Mouse (Mus musculus) limb, embryonic 11.5 days (tissue): ENCODE data around the gene Flrt2. TPM values are rescaled to one million over a fixed set of nuclear protein-coding genes. Genes with fewer than 3 reads are reported as not detected.
"Not testable (repeated sequence)": the region's sequence is repeated elsewhere in the genome, so short reads cannot be mapped to it uniquely, and the experiment has no call there.

Experiments used
- ATAC-seq: fragments of 200-750 bp; cut with Nextera tagmentation; 2 replicates; pipeline ENCODE4 v1.8.0; 2017; ENCODE audit warnings: low read depth; ENCODE audit not compliant: insufficient number of reproducible peaks, low FRiP score, low TSS enrichment
- DNase-seq: peaks from one replicate; pipeline ENCODE4 v3.0.0-alpha.2; 2015; ENCODE audit warnings: low spot score
- H3K27ac ChIP-seq: fragments of 300-500 bp; sonication (generic); replicated peaks from 2 replicates; pipeline ENCODE4 v1.5.1; 2014; ENCODE audit warnings: low read depth, mild to moderate bottlenecking, low read length
- H3K27me3 ChIP-seq: fragments of 300-500 bp; sonication (generic); 2 replicates; pipeline ENCODE4 v1.6.1; 2014; ENCODE audit warnings: mild to moderate bottlenecking, low read length, mixed read lengths; ENCODE audit not compliant: control insufficient read depth, insufficient read depth
- H3K36me3 ChIP-seq: fragments of 300-500 bp; sonication (generic); 2 replicates; pipeline ENCODE4 v1.6.1; 2014; ENCODE audit warnings: mild to moderate bottlenecking, low read length, moderate library complexity, mixed read lengths; ENCODE audit not compliant: control insufficient read depth, insufficient read depth
- H3K4me1 ChIP-seq: fragments of 300-500 bp; sonication (generic); 2 replicates; pipeline ENCODE4 v1.6.1; 2014; ENCODE audit warnings: low read length, mixed read lengths; ENCODE audit not compliant: control insufficient read depth, insufficient read depth
- H3K4me2 ChIP-seq: fragments of 300-500 bp; sonication (generic); 2 replicates; pipeline ENCODE4 v1.6.1; 2014; ENCODE audit warnings: low read depth, mild to moderate bottlenecking, moderate library complexity; ENCODE audit not compliant: severe bottlenecking
- H3K4me3 ChIP-seq: fragments of 300-500 bp; sonication (generic); 2 replicates; pipeline ENCODE4 v1.5.1; 2014; ENCODE audit warnings: low read depth, low read length
- H3K9ac ChIP-seq: fragments of 300-500 bp; sonication (generic); 2 replicates; pipeline ENCODE4 v1.6.1; 2014; ENCODE audit warnings: mild to moderate bottlenecking, low read length
- H3K9me3 ChIP-seq: fragments of 300-500 bp; sonication (generic); 2 replicates; pipeline ENCODE4 v1.6.1; 2016; ENCODE audit warnings: low read length; ENCODE audit not compliant: control insufficient read depth
- WGBS: fragments of 180-500 bp; shearing (Covaris S2); extraction: QIAGEN DNeasy Blood & Tissue Kit; methylation state at CpG from one replicate; pipeline ENCODE4 v1.1.7; 2014; 5-methylcytosine and 5-hydroxymethylcytosine counted together
- polyA plus RNA-seq: library from polyadenylated mRNA; unstranded; fragments of >200 nt; fragmentation: Nextera tagmentation; extraction: Ambion mirVana; gene quantifications from 2 replicates; pipeline ENCODE4 v1.2.1, GENCODE M21; 2014

Gene Flrt2
- 19.9 and 22.8 TPM in 2 replicates for polyA plus RNA-seq

DNA sequence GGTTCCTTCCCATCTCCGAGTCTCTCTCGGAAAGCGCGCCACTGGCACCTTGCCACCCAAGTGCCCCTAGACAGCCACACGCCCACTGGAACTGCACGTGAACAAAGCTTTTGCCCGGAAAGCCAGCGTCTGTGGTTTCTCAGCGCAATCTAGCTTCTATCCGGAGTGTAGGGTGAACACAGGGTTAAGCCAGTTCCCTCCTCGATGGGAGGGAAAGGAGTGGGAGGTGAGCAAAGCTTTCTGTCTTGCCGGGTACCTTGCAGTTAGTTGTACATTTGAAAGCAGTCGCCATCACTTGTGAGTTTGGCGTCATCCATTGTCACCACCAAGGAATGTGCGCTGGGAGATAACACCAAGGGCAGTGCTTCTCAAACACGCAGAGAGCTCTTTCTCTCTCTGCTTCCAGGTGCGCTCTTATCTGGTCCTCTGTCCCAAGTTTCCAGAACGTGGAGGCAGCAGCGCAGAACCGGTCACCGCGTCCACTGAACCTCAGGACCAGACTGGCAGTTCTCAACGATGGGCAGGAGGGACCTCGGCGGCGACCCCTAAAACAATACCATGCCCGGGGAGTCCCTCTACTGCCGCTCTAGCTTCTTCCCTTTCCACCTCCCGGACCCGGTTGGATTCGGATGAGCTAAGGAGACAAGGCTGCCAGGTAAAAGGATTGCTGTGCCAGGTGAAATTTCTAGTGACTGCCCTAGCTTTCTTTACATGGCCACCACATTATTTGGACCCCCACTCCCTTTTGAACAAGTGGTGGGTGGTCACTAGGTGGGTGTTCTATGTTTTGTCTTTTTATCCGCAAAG, at the start of gene Flrt2:
TSS of gene Flrt2 (plus strand) at position 266 of the 807 bp plus-strand sequence.
- no peak for ATAC-seq

GRCm38 (mm10) chr12:95642226-95642625, 49.8 kb upstream of the Flrt2 start:
- Histone ChIP-seq H3K9ac (no peak overlapping the region), H3K4me2 (no peak overlapping the region), H3K27me3 (no peaks in the 10 kb centered on the region), H3K27ac (no peak overlapping the region), H3K9me3 (no peaks in the 10 kb centered on the region), H3K4me3 (no peak overlapping the region), H3K36me3 (no peaks in the 10 kb centered on the region), H3K4me1 (no peaks in the 10 kb centered on the region)
- DNase-seq (no peak), ATAC-seq (no peak)
- WGBS: 66% methylated on average over 3 of the region's 3 CpGs

More for the DNA sequence above, at the start of gene Flrt2:
- DNase-seq: peak; percentile 49
- no peak within 1 kb of the TSS for H3K27ac ChIP-seq
- H3K4me2 ChIP-seq: peak within 1 kb of the TSS; percentile 82
- no peaks in the 10 kb centered on the region for H3K36me3 ChIP-seq
- H3K4me1 ChIP-seq: peaks cover 17% of the 10 kb centered on the region
- peaks cover 12% of the 10 kb centered on the region for H3K27me3 ChIP-seq
- WGBS: 1% methylated on average over 32 of the region's 32 CpGs
- peak within 1 kb of the TSS; percentile 43 for H3K9ac ChIP-seq
- H3K9me3 ChIP-seq: no peaks in the 10 kb centered on the region
- H3K4me3 ChIP-seq: peak within 1 kb of the TSS; percentile 71

DNA sequence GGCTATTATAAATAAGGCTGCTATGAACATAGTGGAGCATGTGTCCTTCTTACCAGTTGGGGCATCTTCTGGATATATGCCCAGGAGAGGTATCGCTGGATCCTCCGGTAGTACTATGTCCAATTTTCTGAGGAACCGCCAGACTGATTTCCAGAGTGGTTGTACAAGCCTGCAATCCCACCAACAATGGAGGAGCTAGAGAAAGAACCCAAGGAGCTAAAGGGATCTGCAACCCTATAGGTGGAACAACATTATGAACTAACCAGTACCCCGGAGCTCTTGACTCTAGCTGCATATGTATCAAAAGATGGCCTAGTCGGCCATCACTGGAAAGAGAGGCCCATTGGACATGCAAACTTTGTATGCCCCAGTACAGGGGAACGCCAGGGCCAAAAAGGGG, 44.8 kb upstream of the Flrt2 start:
- not testable (repeated sequence) for ATAC-seq, H3K9me3 ChIP-seq, DNase-seq, H3K4me1 ChIP-seq, H3K4me3 ChIP-seq, H3K27me3 ChIP-seq, H3K27ac ChIP-seq, H3K36me3 ChIP-seq, H3K9ac ChIP-seq, H3K4me2 ChIP-seq
- 80% methylated on average over 1 of the region's 6 CpGs for WGBS

DNA sequence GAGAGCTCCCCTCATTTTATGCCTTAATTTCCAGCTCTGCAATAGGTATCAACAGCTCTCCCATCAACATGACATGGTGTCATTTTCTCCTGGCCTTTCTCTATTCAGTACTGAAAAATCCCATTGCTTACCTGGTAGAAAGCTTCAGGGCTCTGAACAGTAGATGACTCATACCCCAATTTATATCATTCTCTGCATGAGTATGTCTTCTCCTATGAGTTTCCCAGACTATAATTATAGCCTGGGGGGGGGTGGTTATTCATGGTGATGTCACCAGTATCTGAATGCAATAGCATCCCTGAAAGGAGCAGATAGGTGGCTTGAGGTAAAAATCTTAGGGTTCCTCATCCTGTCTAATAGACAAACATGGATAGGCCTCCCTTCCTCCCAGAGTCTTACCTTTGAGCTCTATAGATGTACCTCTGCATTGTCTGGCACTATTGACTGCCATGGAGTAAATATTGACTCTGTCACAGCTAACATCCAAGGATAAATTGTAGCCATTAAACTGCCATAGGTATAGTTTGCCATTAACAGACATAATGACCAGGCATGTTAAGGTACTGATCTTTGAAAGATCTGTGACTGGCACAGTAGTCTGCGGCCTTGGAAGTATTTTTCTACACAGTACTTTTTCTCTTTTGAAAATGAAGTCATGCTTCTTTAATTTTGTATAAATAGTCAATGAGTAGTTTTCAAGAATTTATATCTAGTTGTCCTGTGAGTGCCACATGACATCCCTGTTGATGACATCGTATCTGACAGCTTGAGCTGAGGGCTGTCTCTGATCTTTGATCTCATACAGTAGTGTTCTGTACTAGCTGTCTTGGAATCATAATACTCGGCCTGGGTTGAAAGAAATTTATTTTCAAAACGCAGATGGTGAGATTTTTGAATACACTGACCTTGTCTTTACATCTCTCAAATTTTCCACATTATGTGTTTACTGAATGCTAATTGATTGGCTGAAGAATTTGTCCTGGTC, 39.6 kb upstream of the Flrt2 start:
- no peaks in the 10 kb centered on the region for H3K4me1 ChIP-seq
- no peak overlapping the region for H3K4me2 ChIP-seq
- H3K27ac ChIP-seq: no peak overlapping the region
- no peaks in the 10 kb centered on the region for H3K9me3 ChIP-seq
- ATAC-seq (no peak), DNase-seq (no peak)
- WGBS: 87% methylated on average over 4 of the region's 4 CpGs
- no peak overlapping the region for H3K4me3 ChIP-seq
- H3K9ac ChIP-seq: no peak overlapping the region
- no peaks in the 10 kb centered on the region for H3K36me3 ChIP-seq
- H3K27me3 ChIP-seq: no peaks in the 10 kb centered on the region

DNA sequence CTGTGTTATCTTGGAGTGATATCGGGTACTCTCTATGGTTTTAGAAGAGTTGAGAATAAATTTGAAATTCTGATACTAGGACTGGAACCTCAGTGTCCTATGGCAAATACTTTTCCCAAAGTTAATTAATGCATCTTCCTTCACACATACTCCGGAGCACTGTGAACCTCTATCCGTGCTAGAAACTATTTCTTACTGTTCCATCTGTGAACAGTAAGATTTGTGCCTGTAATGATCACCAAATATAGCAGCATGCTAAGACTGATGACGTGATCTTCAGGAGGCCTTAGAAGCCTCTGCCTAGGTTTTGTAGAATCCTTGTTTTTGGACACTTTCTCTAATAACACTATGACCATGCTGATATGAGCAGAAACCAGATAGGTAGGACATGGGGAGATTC, 35.4 kb upstream of the Flrt2 start:
- Histone ChIP-seq H3K4me3 (no peak overlapping the region), H3K9ac (no peak overlapping the region), H3K4me1 (no peaks in the 10 kb centered on the region), H3K4me2 (no peak overlapping the region), H3K36me3 (no peaks in the 10 kb centered on the region), H3K27me3 (no peaks in the 10 kb centered on the region), H3K9me3 (no peaks in the 10 kb centered on the region), H3K27ac (no peak overlapping the region)
- 89% methylated on average over 4 of the region's 4 CpGs for WGBS
- ATAC-seq: no peak
- DNase-seq: no peak

- H3K9me3 ChIP-seq: no peaks in the 10 kb centered on the region
- H3K9ac ChIP-seq: no peak overlapping the region
- H3K36me3 ChIP-seq: no peaks in the 10 kb centered on the region
- ATAC-seq (no peak), DNase-seq (no peak)
- no peak overlapping the region for H3K4me2 ChIP-seq
- H3K27me3 ChIP-seq: no peaks in the 10 kb centered on the region
- H3K4me1 ChIP-seq: no peaks in the 10 kb centered on the region
- WGBS: 80% methylated on average over 5 of the region's 5 CpGs
- H3K27ac ChIP-seq: no peak overlapping the region
- H3K4me3 ChIP-seq: no peak overlapping the region
These were observed 24.7 kb upstream of the Flrt2 start for GRCm38 (mm10) chr12:95667296-95667695.

GRCm38 (mm10) chr12:95675711-95676110, 16.3 kb upstream of the Flrt2 start:
- Histone ChIP-seq H3K27ac (no peak overlapping the region), H3K4me3 (no peak overlapping the region), H3K36me3 (no peaks in the 10 kb centered on the region), H3K4me2 (no peak overlapping the region), H3K9me3 (no peaks in the 10 kb centered on the region), H3K4me1 (no peaks in the 10 kb centered on the region), H3K27me3 (no peaks in the 10 kb centered on the region), H3K9ac (no peak overlapping the region)
- ATAC-seq: no peak
- no peak for DNase-seq
- WGBS: 80% methylated on average over 5 of the region's 5 CpGs

- no peak overlapping the region for H3K9ac ChIP-seq
- WGBS: 6% methylated on average over 9 of the region's 9 CpGs
- H3K27me3 ChIP-seq: peaks cover 12% of the 10 kb centered on the region
- H3K4me1 ChIP-seq: peaks cover 15% of the 10 kb centered on the region
- no peak overlapping the region for H3K27ac ChIP-seq
- no peak for ATAC-seq
- H3K4me3 ChIP-seq: no peak overlapping the region
- no peak overlapping the region for H3K4me2 ChIP-seq
- no peaks in the 10 kb centered on the region for H3K9me3 ChIP-seq
- H3K36me3 ChIP-seq: no peaks in the 10 kb centered on the region
- peak; percentile 46 for DNase-seq
These were observed 1.2 kb upstream of the Flrt2 start for GRCm38 (mm10) chr12:95690819-95691218.
